Mouse (Mus musculus): Measurements from ENCODE around the gene Dnase1. TPM values are rescaled to one million over a fixed set of nuclear protein-coding genes. Genes with fewer than 3 reads are reported as not detected.

Gene Dnase1
- polyA plus RNA-seq, 1 experiment = 0.20 TPM

DNA sequence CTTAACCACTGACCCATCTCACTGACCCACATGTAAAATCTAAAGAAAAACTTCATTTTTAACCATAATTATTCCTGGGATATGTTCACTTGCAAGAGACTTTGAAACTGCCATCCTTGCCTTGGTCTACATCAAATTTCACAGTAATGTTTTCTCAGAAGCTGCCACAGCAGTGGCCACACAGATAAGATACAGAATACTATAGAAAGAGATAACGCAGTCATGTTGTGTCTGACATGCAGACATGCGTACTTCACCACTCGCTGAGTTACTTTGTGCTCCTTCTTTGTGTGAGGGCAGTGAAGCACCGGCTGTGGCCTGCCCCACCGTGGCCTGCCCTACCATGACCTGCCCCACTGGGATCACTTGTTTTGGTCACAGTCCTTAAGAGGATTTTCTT lies 2.8 kb upstream of the Dnase1 start:
- Histone ChIP-seq H3K27ac (ENCODE audit: insufficient read depth, low read length) (no peak overlapping the region), H3K27me3 (ENCODE audit: control insufficient read depth, insufficient read depth, low read length) (no peaks in the 10 kb centered on the region), H3K4me1 (ENCODE audit: control insufficient read depth, insufficient read depth, low read length) (no peaks in the 10 kb centered on the region), H3K4me3 (replicated peaks; ENCODE audit: insufficient read depth, low read depth, low read length) (no peak overlapping the region)
- DNase-seq = no peak
- WGBS = 25% methylated on average over 5 of the region's 5 CpGs
- no peak for TF ChIP-seq POLR2A (IDR thresholded peaks at IDR 0.05; ENCODE audit: borderline replicate concordance, insufficient read depth, low read length)
- no peak for TF ChIP-seq CTCF (IDR thresholded peaks at IDR 0.05; ENCODE audit: borderline replicate concordance, insufficient read depth, low read depth, low read length)

DNA sequence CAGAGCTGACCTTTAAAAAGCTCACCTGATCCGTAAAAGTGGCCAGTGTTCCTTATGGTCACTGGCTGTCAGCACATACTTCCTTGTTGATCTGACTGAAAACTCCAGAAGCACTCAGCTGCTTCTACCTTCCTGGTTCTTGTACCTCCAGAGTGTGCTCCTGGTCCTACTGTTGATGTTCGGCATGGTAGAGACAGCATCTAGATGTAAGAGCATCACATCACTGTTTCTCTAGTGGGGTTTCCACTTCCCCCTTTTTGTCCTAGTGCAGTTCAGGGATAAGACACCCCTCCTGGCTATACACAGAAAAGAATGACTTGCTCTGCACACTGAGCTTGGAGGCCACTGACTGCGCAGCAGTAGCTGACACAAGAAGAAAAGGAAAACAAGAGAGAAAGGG lies 2.3 kb upstream of the Dnase1 start:
- TF ChIP-seq POLR2A (IDR thresholded peaks at IDR 0.05; ENCODE audit: borderline replicate concordance, insufficient read depth, low read length) (no peak), CTCF (IDR thresholded peaks at IDR 0.05; ENCODE audit: borderline replicate concordance, insufficient read depth, low read depth, low read length) (no peak)
- Histone ChIP-seq H3K4me1 (ENCODE audit: control insufficient read depth, insufficient read depth, low read length) (no peaks in the 10 kb centered on the region), H3K27ac (ENCODE audit: insufficient read depth, low read length) (no peak overlapping the region), H3K27me3 (ENCODE audit: control insufficient read depth, insufficient read depth, low read length) (no peaks in the 10 kb centered on the region), H3K4me3 (replicated peaks; ENCODE audit: insufficient read depth, low read depth, low read length) (no peak overlapping the region)
- no peak for DNase-seq
- WGBS = 80% methylated on average over 3 of the region's 3 CpGs

DNA sequence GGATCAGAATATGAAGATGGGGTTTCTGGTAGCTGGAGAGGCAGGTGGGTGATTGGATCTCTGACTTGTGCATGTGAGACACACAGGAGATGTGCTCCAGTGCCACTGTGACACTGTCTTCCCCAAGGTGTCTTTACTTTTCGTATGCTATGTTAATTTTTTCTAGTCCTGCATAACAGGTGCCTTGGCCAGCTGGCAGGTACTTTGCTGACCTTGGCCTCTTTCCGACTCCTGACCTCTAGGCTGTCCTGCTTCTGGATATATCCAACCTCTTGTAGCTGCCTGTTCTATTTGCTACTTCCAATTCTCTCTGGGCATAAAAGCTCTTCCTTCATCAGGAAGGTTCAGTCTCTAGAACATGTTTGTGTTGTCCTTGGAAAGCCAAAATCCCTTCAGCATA lies 1.2 kb upstream of the Dnase1 start:
- Histone ChIP-seq H3K4me3 (replicated peaks; ENCODE audit: insufficient read depth, low read depth, low read length) (no peak overlapping the region), H3K4me1 (ENCODE audit: control insufficient read depth, insufficient read depth, low read length) (no peaks in the 10 kb centered on the region), H3K27me3 (ENCODE audit: control insufficient read depth, insufficient read depth, low read length) (no peaks in the 10 kb centered on the region), H3K27ac (ENCODE audit: insufficient read depth, low read length) (no peak overlapping the region)
- 76% methylated on average over 2 of the region's 2 CpGs for WGBS
- no peak for TF ChIP-seq POLR2A (IDR thresholded peaks at IDR 0.05; ENCODE audit: borderline replicate concordance, insufficient read depth, low read length)
- no peak for TF ChIP-seq CTCF (IDR thresholded peaks at IDR 0.05; ENCODE audit: borderline replicate concordance, insufficient read depth, low read depth, low read length)
- no peak for DNase-seq

DNA sequence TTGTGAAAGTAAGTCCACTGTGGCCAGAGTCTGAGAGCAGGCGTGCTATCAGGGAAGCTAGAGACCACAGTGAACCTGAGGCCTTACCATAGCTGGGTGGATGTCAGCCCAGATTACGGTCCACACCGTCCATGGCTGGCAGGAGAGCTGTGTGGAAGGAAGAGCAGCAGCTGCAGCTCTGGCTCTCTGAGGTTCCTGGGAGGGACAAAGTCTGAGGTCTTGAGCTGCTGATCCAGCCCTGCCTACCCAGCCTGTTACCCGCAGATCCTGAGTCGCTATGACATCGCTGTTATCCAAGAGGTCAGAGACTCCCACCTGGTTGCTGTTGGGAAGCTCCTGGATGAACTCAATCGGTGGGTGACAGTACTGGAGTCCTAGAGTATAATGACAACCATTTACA lies 948 bp downstream of the Dnase1 start:
- Histone ChIP-seq H3K27me3 (ENCODE audit: control insufficient read depth, insufficient read depth, low read length) (no peaks in the 10 kb centered on the region), H3K4me1 (ENCODE audit: control insufficient read depth, insufficient read depth, low read length) (no peaks in the 10 kb centered on the region), H3K4me3 (replicated peaks; ENCODE audit: insufficient read depth, low read depth, low read length) (no peak overlapping the region), H3K27ac (ENCODE audit: insufficient read depth, low read length) (no peak overlapping the region)
- TF ChIP-seq CTCF (IDR thresholded peaks at IDR 0.05; ENCODE audit: borderline replicate concordance, insufficient read depth, low read depth, low read length) (no peak), POLR2A (IDR thresholded peaks at IDR 0.05; ENCODE audit: borderline replicate concordance, insufficient read depth, low read length) (no peak)
- 96% methylated on average over 7 of the region's 7 CpGs for WGBS
- no peak for DNase-seq

DNA sequence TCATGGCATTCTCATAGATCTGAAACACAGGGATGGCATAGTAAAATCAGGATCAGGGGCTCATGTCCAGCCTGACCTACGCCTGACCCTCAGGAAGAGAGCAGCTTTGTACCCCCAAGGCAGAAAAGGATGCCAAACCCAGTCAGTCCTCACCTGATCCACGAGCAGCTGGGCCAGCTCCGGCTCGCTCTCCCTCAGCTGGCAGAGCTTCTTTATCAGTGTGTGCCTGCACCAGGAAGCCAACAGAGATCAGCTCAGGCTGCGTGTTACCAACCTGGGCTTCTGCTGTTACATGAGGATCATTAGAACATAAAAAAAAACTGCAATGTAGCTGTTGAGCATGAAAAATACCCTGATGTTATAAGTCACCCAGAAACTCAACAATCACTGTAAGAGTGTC lies 3.5 kb downstream of the Dnase1 start:
- no peak overlapping the region for H3K27ac ChIP-seq (ENCODE audit: insufficient read depth, low read length)
- DNase-seq = no peak
- WGBS = 86% methylated on average over 5 of the region's 5 CpGs
- no peak overlapping the region for H3K4me3 ChIP-seq (replicated peaks; ENCODE audit: insufficient read depth, low read depth, low read length)
- H3K4me1 ChIP-seq (ENCODE audit: control insufficient read depth, insufficient read depth, low read length) = no peaks in the 10 kb centered on the region
- H3K27me3 ChIP-seq (ENCODE audit: control insufficient read depth, insufficient read depth, low read length) = no peaks in the 10 kb centered on the region
- TF ChIP-seq CTCF (IDR thresholded peaks at IDR 0.05; ENCODE audit: borderline replicate concordance, insufficient read depth, low read depth, low read length) (no peak), POLR2A (IDR thresholded peaks at IDR 0.05; ENCODE audit: borderline replicate concordance, insufficient read depth, low read length) (no peak)

DNA sequence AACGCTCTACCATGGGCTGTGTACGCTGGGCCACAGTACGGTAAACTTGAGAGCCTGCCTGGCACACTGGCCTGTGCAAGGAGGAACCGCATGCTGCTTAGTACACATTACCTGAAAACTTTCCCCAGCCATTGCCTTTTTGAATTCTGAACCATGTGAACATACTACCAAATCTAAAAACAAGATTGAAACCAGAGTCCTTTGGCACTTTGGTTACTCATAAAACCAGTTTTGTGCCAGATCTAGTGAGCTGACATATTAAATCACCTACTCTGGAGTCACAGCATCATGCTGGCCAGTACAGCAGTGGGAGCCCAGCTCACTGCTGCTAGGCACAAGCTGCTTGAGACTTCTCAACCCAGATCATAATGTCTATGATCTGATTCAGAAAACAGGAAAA lies 4.9 kb downstream of the Dnase1 start:
- no peaks in the 10 kb centered on the region for H3K27me3 ChIP-seq (ENCODE audit: control insufficient read depth, insufficient read depth, low read length)
- WGBS = 97% methylated on average over 4 of the region's 4 CpGs
- H3K4me1 ChIP-seq (ENCODE audit: control insufficient read depth, insufficient read depth, low read length) = no peaks in the 10 kb centered on the region

DNA sequence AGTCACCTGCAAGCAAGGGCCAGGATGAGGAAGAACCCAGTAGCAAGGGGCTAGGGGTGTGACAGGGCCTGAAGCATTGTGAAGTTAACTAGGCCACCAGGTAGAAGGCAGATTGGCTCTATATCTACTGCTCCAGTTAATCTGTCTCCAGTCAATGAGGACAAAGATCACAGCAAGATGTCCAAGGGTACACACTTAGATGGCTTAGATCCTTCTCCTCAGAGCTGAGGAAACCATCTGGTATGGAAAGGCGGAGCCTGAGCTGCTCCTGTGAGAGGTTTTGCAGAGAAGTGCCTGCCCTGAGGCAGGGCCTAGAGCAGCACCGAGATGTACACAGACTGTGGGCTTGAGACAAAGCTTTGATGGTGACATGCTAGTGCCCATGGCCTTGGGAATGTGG lies 7.4 kb downstream of the Dnase1 start:
- 91% methylated on average over 2 of the region's 2 CpGs for WGBS
- Histone ChIP-seq H3K4me1 (ENCODE audit: control insufficient read depth, insufficient read depth, low read length) (no peaks in the 10 kb centered on the region), H3K27ac (ENCODE audit: insufficient read depth, low read length) (no peak overlapping the region), H3K27me3 (ENCODE audit: control insufficient read depth, insufficient read depth, low read length) (no peaks in the 10 kb centered on the region), H3K4me3 (replicated peaks; ENCODE audit: insufficient read depth, low read depth, low read length) (no peak overlapping the region)
- no peak for TF ChIP-seq POLR2A (IDR thresholded peaks at IDR 0.05; ENCODE audit: borderline replicate concordance, insufficient read depth, low read length)
- TF ChIP-seq CTCF (IDR thresholded peaks at IDR 0.05; ENCODE audit: borderline replicate concordance, insufficient read depth, low read depth, low read length) = no peak
- DNase-seq = no peak

More for the DNA sequence above, 4.9 kb downstream of the Dnase1 start:
- TF ChIP-seq CTCF (IDR thresholded peaks at IDR 0.05; ENCODE audit: borderline replicate concordance, insufficient read depth, low read depth, low read length) = no peak
- no peak for TF ChIP-seq POLR2A (IDR thresholded peaks at IDR 0.05; ENCODE audit: borderline replicate concordance, insufficient read depth, low read length)
- DNase-seq = no peak
- Histone ChIP-seq H3K4me3 (replicated peaks; ENCODE audit: insufficient read depth, low read depth, low read length) (no peak overlapping the region), H3K27ac (ENCODE audit: insufficient read depth, low read length) (no peak overlapping the region)

DNA sequence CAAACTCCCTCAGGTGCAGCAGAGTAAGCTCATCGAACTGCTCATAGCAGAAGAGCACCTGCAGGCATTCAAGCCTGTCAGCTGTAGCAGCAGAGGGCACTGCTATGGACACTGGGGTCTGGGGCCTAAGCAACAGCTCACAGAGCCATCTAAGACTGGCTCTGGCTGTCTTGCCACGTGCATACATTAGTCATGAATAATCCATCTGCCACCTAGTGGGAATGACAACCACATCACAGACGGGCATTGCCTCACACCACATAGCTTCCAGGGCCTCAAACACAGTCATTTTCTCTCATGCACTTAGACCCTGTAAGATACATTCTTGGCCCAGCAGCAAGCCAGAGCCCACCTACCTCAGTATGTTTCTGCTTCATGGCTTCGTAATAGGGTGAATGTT lies 8.8 kb downstream of the Dnase1 start:
- H3K4me1 ChIP-seq (ENCODE audit: control insufficient read depth, insufficient read depth, low read length) = no peaks in the 10 kb centered on the region
- no peak overlapping the region for H3K4me3 ChIP-seq (replicated peaks; ENCODE audit: insufficient read depth, low read depth, low read length)
- H3K27ac ChIP-seq (ENCODE audit: insufficient read depth, low read length) = no peak overlapping the region
- no peak for TF ChIP-seq POLR2A (IDR thresholded peaks at IDR 0.05; ENCODE audit: borderline replicate concordance, insufficient read depth, low read length)
- DNase-seq = no peak
- no peaks in the 10 kb centered on the region for H3K27me3 ChIP-seq (ENCODE audit: control insufficient read depth, insufficient read depth, low read length)
- WGBS = 56% methylated on average over 4 of the region's 4 CpGs
